Mouse (Mus musculus) inflammation-experienced regulatory T-cells, adult 6 months (primary cell): Measurements from ENCODE around the gene Gm7544. TPM values are rescaled to one million over a fixed set of nuclear protein-coding genes. Genes with fewer than 3 reads are reported as not detected.
"Not testable (repeated sequence)": the region's sequence is repeated elsewhere in the genome, so short reads cannot be mapped to it uniquely, and the experiment has no call there.

Source experiments
- ATAC-seq: one replicate; pipeline ENCODE4 v1.8.0; 2017
- polyA plus RNA-seq, 3 experiments: library from polyadenylated mRNA; unstranded; fragments of 100-300 nt; shearing (Covaris generic); gene quantifications; one replicate each; pipeline ENCODE4 v1.2.1; 2017

Gm7544 gene
- polyA plus RNA-seq, 3 experiments from 2014 or later: not detected

DNA sequence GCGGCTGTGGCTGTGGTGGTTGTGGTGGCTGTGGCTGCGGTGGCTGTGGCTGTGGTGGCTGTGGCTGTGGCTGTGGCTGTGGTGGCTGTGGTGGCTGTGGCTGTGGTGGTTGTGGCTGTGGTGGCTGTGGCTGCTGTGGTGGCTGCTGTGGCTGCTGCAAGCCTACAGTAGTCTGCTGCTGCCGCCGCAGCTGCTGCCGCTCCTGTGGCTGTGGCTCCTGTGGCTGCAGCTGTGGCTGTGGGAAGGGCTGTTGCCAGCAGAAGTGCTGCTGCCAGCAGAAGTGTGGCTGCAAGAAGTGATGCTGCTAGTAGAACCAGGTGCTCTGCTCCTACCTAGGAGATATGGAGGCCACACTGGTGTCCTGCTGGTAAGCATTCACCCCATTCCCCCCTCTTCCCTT lies 42.4 kb downstream of the Gm7544 start:
- ATAC-seq: not testable (repeated sequence)

DNA sequence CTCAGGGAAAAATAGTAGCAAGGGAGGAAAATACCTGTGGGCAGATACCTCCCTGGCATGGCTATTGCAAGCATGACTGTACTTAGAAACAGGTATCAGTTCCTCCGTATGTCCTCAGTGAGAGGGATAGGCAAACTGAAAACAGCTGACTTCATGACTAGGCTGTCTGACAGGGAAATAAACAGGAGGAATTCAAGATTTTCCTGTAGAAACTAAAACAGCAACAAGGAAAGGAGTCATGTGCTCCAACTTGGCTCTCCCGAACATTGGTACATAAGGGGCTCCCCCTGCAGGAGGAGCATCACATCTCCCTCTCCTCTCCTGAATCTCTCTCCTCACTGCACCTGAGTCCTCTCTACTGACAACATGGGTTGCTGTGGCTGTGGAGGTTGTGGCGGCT lies 42.8 kb downstream of the Gm7544 start, which contains the start of gene A030005L19Rik:
A030005L19Rik (plus strand) TSS at position 301 of the 400 bp plus-strand sequence.
- ATAC-seq: no peak

DNA sequence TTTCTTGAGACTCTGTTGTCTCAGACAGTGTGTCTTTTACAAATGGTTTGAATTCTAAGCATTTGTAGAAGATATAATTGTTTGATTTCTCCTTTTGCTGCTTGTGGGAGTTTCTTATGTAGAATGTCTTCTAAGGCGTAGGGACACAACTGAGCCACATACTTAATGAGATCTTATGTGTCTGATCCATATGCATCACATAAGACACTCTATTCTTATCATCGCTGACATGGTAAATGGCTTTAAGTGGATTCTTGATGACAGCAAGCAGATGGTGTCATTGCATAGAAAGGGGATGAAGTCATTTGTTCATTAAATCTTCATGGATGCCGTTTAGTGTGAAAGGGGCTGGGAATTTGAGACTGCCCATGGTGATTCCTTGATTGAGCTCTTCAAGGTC lies 49.9 kb downstream of the Gm7544 start:
- ATAC-seq: no peak

Other genes with a start within 250 kb of the Gm7544 start
- 100 to 1,000 TPM in 1 of 3 experiments, 10 to 100 TPM in 2; 83.4 to 108 (median 89.5) TPM for gene Mff, start 231.1 kb downstream of the Gm7544 start, polyA plus RNA-seq
- gene Tm4sf20, start 187.6 kb downstream of the Gm7544 start, polyA plus RNA-seq: 1 to 10 TPM in 1 of 3 experiments, under 1 TPM in 1, not detected in 1; 0.40 to 1.1 TPM
- gene Gm47791, start 184.8 kb downstream of the Gm7544 start, polyA plus RNA-seq: not detected
- 10 to 100 TPM; 32.2 to 33.2 (median 32.6) TPM for gene Agfg1, start 116.5 kb downstream of the Gm7544 start, polyA plus RNA-seq
- gene A030005L19Rik, start 42.7 kb downstream of the Gm7544 start, polyA plus RNA-seq: 1 to 10 TPM in 2 of 3 experiments, under 1 TPM in 1; 0.60 to 2.2 (median 1.1) TPM
- gene A030014E15Rik, start 31.1 kb downstream of the Gm7544 start, polyA plus RNA-seq: not detected
- gene Gm6217, start 24.6 kb downstream of the Gm7544 start, polyA plus RNA-seq: not detected
- gene A030003K21Rik, start 12.6 kb downstream of the Gm7544 start, polyA plus RNA-seq: not detected
- gene Gm47955, start 4.3 kb upstream of the Gm7544 start, polyA plus RNA-seq: not detected
- not detected for gene Gm47959, start 44.5 kb upstream of the Gm7544 start, polyA plus RNA-seq
- gene Slc19a3, start 82.4 kb upstream of the Gm7544 start, polyA plus RNA-seq: not detected
- not detected for gene Krtap28-10, start 86.5 kb upstream of the Gm7544 start, polyA plus RNA-seq
- gene Gm47969, start 88.9 kb upstream of the Gm7544 start, polyA plus RNA-seq: not detected
- not detected for gene A030005K14Rik, start 103.4 kb upstream of the Gm7544 start, polyA plus RNA-seq
- gene Krtap28-13, start 104.9 kb upstream of the Gm7544 start, polyA plus RNA-seq: not detected
- gene Ccl20, start 160.8 kb upstream of the Gm7544 start, polyA plus RNA-seq: 10 to 100 TPM in 2 of 3 experiments, 1 to 10 TPM in 1; 1.1 to 29.5 (median 11.3) TPM
- gene Daw1, start 203.7 kb upstream of the Gm7544 start, polyA plus RNA-seq: 1 to 10 TPM in 1 of 3 experiments, under 1 TPM in 1, not detected in 1; 0.44 to 1.2 TPM